Mouse (Mus musculus) c-Kit-positive CD71-positive TER-119-positive erythroid progenitor cells, embryonic 14.5 days (primary cell): ENCODE measurements at regions not wholly inside any gene's neighbourhood (a gene's known extent, or its start where the extent isn't known, plus 50 kb on each side); places are given as distances from the start of the nearest gene placed in this dataset.
"Not testable (repeated sequence)": the region's sequence is repeated elsewhere in the genome, so short reads cannot be mapped to it uniquely, and the experiment has no call there.

Source experiments
- DNase-seq: peaks from one replicate; pipeline ENCODE4 v3.0.0-alpha.2; 2013; ENCODE audit warnings: low spot score

- DNase-seq: peak; percentile 1
Measured at GRCm38 (mm10) chr7:60492028-60492995, 352.3 kb upstream of the Snrpn start.

- not testable (repeated sequence) for DNase-seq
Measured at GRCm38 (mm10) chr7:60487839-60488454, 347.9 kb upstream of the Snrpn start.

GRCm38 (mm10) chr7:60450074-60450603, 310.1 kb upstream of the Snrpn start:
- DNase-seq: not testable (repeated sequence)

- DNase-seq: not testable (repeated sequence)
Measured at GRCm38 (mm10) chr7:60449239-60450073, 309.4 kb upstream of the Snrpn start.

- no peak for DNase-seq
Measured at GRCm38 (mm10) chr7:60438781-60439180, 298.8 kb upstream of the Snrpn start.

GRCm38 (mm10) chr7:60391011-60391863, 251.2 kb upstream of the Snrpn start:
- DNase-seq: peak; percentile 14

- DNase-seq: not testable (repeated sequence)
Measured at GRCm38 (mm10) chr7:60386957-60387356, 246.9 kb upstream of the Snrpn start.

- not testable (repeated sequence) for DNase-seq
Measured at GRCm38 (mm10) chr7:60374001-60374400, 234.0 kb upstream of the Snrpn start.

- DNase-seq: not testable (repeated sequence)
Measured at GRCm38 (mm10) chr7:60352206-60352605, 212.2 kb upstream of the Snrpn start.
